Mouse (Mus musculus) small intestine, adult 2 months (tissue): ENCODE results near the gene Pi4ka. TPM values are rescaled to one million over a fixed set of nuclear protein-coding genes. Genes with fewer than 3 reads are reported as not detected.

Source experiments
- H3K27ac ChIP-seq: fragments of 200-500 bp; 2 replicates; pipeline ENCODE4 v1.5.1; 2012; ENCODE audit warnings: low read depth, low read length, control low read depth, inconsistent platforms; ENCODE audit not compliant: insufficient read depth
- H3K27me3 ChIP-seq: fragments of 200-500 bp; 2 replicates; pipeline ENCODE4 v1.6.1; 2012; ENCODE audit warnings: mild to moderate bottlenecking, moderate library complexity, low read length, inconsistent platforms; ENCODE audit not compliant: control insufficient read depth, insufficient read depth
- H3K36me3 ChIP-seq: fragments of 200-500 bp; 2 replicates; pipeline ENCODE4 v1.6.1; 2012; ENCODE audit warnings: mild to moderate bottlenecking, low read length, control low read depth, inconsistent platforms; ENCODE audit not compliant: control insufficient read depth, insufficient read depth
- H3K4me1 ChIP-seq: fragments of 200-500 bp; 2 replicates; pipeline ENCODE4 v1.6.1; 2012; ENCODE audit warnings: low read length, inconsistent platforms, mixed read lengths; ENCODE audit not compliant: control insufficient read depth, insufficient read depth, insufficient read length
- H3K4me3 ChIP-seq: fragments of 200-500 bp; 2 replicates; pipeline ENCODE4 v1.5.1; 2012; ENCODE audit warnings: low read depth, mild to moderate bottlenecking, control low read depth, inconsistent platforms, low read length, moderate library complexity
- CTCF ChIP-seq: fragments of 200-500 bp; IDR thresholded peaks from 2 replicates; pipeline ENCODE4 v1.5.1; 2012; ENCODE audit warnings: low read depth, mild to moderate bottlenecking, control low read depth, inconsistent platforms, low read length, moderate library complexity, mixed read lengths; ENCODE audit not compliant: insufficient replicate concordance, insufficient read length; ENCODE audit errors: extremely low read depth
- POLR2A ChIP-seq: fragments of 200-500 bp; IDR thresholded peaks from 2 replicates; pipeline ENCODE4 v1.6.1; 2012; ENCODE audit warnings: low read depth, mild to moderate bottlenecking, control low read depth, inconsistent platforms, low read length, moderate library complexity
- WGBS: fragments of 180-500 bp; shearing (Covaris S2); methylation state at CpG from one replicate; pipeline ENCODE4 v1.1.7; 2018; 5-methylcytosine and 5-hydroxymethylcytosine counted together
- polyA plus RNA-seq: library from polyadenylated mRNA; depleted of rRNA; stranded (reverse); fragments of >200 nt; gene quantifications from 2 replicates; pipeline ENCODE4 v1.2.3, GENCODE M21; 2012

Pi4ka gene
- polyA plus RNA-seq, 1 experiment: 56.9 TPM

GRCm38 (mm10) chr16:17358787-17359186 lies 47.3 kb downstream of the Pi4ka start:
- H3K4me1 ChIP-seq: no peaks in the 10 kb centered on the region
- H3K27me3 ChIP-seq: no peaks in the 10 kb centered on the region
- no peak overlapping the region for H3K4me3 ChIP-seq
- H3K27ac ChIP-seq: no peak overlapping the region
- 98% methylated on average over 4 of the region's 4 CpGs for WGBS
- H3K36me3 ChIP-seq: peaks cover 48% of the 10 kb centered on the region
- TF ChIP-seq POLR2A (no peak), CTCF (no peak)

DNA sequence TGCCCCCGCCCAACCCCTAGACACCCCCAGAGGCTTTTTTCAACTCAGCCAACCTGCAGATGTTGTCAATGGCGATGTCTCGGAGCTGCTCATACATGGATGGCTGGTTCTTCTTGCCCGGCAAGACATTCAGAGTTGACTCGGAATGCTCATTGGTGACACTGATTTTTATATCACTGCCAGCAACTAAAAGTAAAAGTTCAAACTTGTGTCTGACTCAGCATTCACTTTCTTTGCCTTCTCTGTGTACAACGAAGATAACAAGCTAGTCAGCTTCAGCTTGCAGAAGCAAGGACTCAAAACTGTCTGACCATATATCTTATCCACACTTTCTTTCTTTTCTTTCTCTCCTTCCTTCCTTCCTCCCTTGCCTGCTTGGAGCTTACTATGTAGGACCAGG lies 50.1 kb downstream of the Pi4ka start:
- WGBS: 87% methylated on average over 6 of the region's 6 CpGs

GRCm38 (mm10) chr16:17346766-17347165 lies 59.3 kb downstream of the Pi4ka start:
- TF ChIP-seq POLR2A: no peak
- no peak for TF ChIP-seq CTCF
- Histone ChIP-seq H3K4me1 (no peaks in the 10 kb centered on the region), H3K4me3 (no peak overlapping the region), H3K27me3 (no peaks in the 10 kb centered on the region), H3K36me3 (peaks cover 40% of the 10 kb centered on the region), H3K27ac (no peak overlapping the region)
- 65% methylated on average over 1 of the region's 1 CpGs for WGBS

More for the DNA sequence above, 50.1 kb downstream of the Pi4ka start:
- H3K27ac ChIP-seq: no peak overlapping the region
- no peak overlapping the region for H3K4me3 ChIP-seq
- no peaks in the 10 kb centered on the region for H3K27me3 ChIP-seq
- TF ChIP-seq CTCF (no peak), POLR2A (no peak)
- peaks cover 60% of the 10 kb centered on the region for H3K36me3 ChIP-seq
- no peaks in the 10 kb centered on the region for H3K4me1 ChIP-seq

- H3K27ac ChIP-seq: no peak overlapping the region
- TF ChIP-seq CTCF (no peak), POLR2A (no peak)
- 62% methylated on average over 2 of the region's 2 CpGs for WGBS
- no peaks in the 10 kb centered on the region for H3K27me3 ChIP-seq
- no peak overlapping the region for H3K4me3 ChIP-seq
- peaks cover 33% of the 10 kb centered on the region for H3K36me3 ChIP-seq
- H3K4me1 ChIP-seq: no peaks in the 10 kb centered on the region
These were observed 60.3 kb downstream of the Pi4ka start for GRCm38 (mm10) chr16:17345813-17346155.

GRCm38 (mm10) chr16:17345141-17345812 lies 60.8 kb downstream of the Pi4ka start:
- WGBS: 23% methylated on average over 8 of the region's 8 CpGs
- Histone ChIP-seq H3K27ac (no peak overlapping the region), H3K36me3 (peaks cover 29% of the 10 kb centered on the region), H3K4me1 (no peaks in the 10 kb centered on the region), H3K27me3 (no peaks in the 10 kb centered on the region), H3K4me3 (no peak overlapping the region)
- TF ChIP-seq CTCF: no peak
- TF ChIP-seq POLR2A: no peak

DNA sequence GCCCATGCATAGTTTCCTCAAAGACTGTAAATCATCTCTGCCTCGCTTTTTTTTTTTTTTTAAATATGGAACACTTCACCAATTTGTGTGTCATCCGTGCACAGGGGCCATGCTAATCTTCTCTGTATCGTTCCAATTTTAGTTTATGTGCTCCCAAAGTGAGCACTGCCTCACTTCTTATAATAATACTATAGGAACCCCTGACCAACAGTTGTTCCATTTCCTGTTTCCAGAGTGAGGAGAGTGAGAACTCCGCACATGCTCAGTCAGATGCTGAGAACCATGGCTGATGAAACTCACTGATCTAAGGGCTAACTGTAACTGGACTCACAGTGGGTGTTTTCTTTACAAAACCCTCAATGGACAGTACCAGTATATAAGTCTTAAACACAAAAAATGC lies 64.3 kb downstream of the Pi4ka start:
- 89% methylated on average over 4 of the region's 4 CpGs for WGBS
- H3K27me3 ChIP-seq: no peaks in the 10 kb centered on the region
- H3K27ac ChIP-seq: no peak overlapping the region
- H3K4me3 ChIP-seq: no peak overlapping the region
- H3K4me1 ChIP-seq: no peaks in the 10 kb centered on the region
- TF ChIP-seq CTCF (no peak), POLR2A (no peak)
- peaks cover 12% of the 10 kb centered on the region for H3K36me3 ChIP-seq

DNA sequence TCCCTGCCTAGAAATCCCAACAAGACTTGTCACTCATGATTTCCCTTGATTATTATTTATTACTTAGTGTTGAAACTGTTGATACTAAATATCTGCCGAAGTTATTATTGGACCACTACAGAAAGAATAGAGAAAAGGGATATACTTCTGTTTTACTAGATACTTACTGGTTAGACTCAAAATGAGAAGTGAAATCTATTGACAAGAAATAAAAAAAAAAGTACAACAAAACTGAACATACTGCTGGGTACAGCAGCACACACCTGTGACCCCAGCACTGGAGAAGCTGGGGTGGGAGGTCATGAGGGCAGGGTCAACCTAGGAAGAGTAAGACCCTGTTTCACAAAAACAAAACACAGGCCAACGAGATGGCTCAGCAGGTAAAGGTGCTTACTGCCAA lies 65.4 kb downstream of the Pi4ka start:
- no peaks in the 10 kb centered on the region for H3K4me1 ChIP-seq
- no peak overlapping the region for H3K27ac ChIP-seq
- H3K4me3 ChIP-seq: no peak overlapping the region
- TF ChIP-seq POLR2A: no peak
- TF ChIP-seq CTCF: no peak
- H3K36me3 ChIP-seq: peaks cover 7% of the 10 kb centered on the region
- no peaks in the 10 kb centered on the region for H3K27me3 ChIP-seq
- 80% methylated on average over 2 of the region's 2 CpGs for WGBS

DNA sequence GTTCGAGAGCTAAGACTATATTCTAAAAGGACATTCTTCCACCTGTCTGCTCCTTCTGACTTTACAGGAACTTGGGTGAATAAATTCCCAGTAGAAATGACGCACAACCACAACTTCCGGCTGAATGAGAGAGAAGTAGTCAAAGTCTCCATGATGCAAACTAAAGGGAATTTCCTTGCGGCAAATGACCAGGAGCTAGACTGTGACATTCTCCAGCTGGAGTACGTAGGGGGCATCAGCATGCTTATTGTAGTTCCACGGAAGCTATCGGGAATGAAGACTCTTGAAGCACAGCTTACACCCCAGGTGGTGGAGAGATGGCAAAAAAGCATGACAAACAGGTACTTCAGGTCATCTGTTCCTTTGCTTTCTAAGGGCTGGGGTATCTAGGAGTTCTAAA lies 66.4 kb downstream of the Pi4ka start:
- Histone ChIP-seq H3K27ac (no peak overlapping the region), H3K4me3 (no peak overlapping the region), H3K27me3 (no peaks in the 10 kb centered on the region), H3K36me3 (peaks cover 6% of the 10 kb centered on the region), H3K4me1 (no peaks in the 10 kb centered on the region)
- WGBS: 89% methylated on average over 7 of the region's 7 CpGs
- no peak for TF ChIP-seq POLR2A
- no peak for TF ChIP-seq CTCF
